Mouse (Mus musculus): ENCODE measurements around the gene Mrps35. TPM values are rescaled to one million over a fixed set of nuclear protein-coding genes. Genes with fewer than 3 reads are reported as not detected.

The Mrps35 gene
- polyA plus RNA-seq, 1 experiment from 2014 or later: 110 TPM

DNA sequence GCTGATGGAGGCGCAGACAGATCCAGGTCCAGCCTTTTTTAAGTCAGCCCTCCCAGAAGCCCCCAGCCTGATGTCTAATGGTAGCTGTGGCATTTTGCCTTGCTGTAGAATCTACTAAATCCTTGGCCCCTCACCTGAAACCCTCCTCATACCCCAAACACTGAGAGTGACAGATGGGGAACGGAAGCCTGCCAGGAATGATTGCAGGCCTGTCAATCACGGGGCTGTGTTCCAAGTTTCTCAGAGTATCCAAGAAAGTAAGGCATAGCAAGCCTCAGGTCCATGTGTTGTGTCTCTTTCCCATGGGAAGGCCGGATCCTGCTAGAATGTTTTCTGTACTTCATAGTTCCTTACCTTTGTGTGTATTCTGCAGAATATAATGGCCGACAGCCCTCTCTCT is 47.6 kb downstream of the Mrps35 start:
- WGBS: 69% methylated on average over 5 of the region's 5 CpGs
- Histone ChIP-seq H3K27ac (ENCODE audit: poor library complexity, severe bottlenecking) (no peak overlapping the region), H3K27me3 (replicated peaks) (peaks cover 10% of the 10 kb centered on the region; the same call in 1 of the 2 replicates), H3K4me3 (peak overlapping the region; percentile 81; the same call in 1 of the 2 replicates), H3K9me3 (replicated peaks) (no peaks in the 10 kb centered on the region), H3K4me1 (replicated peaks) (peaks cover 39% of the 10 kb centered on the region), H3K9ac (no peak overlapping the region), H3K4me2 (peak overlapping the region; percentile 98), H3K36me3 (peaks cover 12% of the 10 kb centered on the region)
- ATAC-seq (ENCODE audit: insufficient number of reproducible peaks, low FRiP score): no peak

- peaks cover 10% of the 10 kb centered on the region; the same call in 1 of the 2 replicates for H3K27me3 ChIP-seq (replicated peaks)
- H3K9me3 ChIP-seq (replicated peaks): no peaks in the 10 kb centered on the region
- peaks cover 36% of the 10 kb centered on the region for H3K4me1 ChIP-seq (replicated peaks)
- H3K4me3 ChIP-seq: peak within 1 kb of the TSS; percentile 81
- under 1% methylated on average over 99 of the region's 99 CpGs for WGBS
- peak within 1 kb of the TSS; percentile 91 for H3K9ac ChIP-seq
- H3K36me3 ChIP-seq: peaks cover 22% of the 10 kb centered on the region
- peak within 1 kb of the TSS; percentile 72 for H3K27ac ChIP-seq (ENCODE audit: poor library complexity, severe bottlenecking)
- peak within 1 kb of the TSS; percentile 98 for H3K4me2 ChIP-seq
- ATAC-seq (ENCODE audit: insufficient number of reproducible peaks, low FRiP score): peak; percentile 87
Measured at GRCm38 (mm10) chr6:147091136-147092120, 48.9 kb downstream of the Mrps35 start, which contains the start of gene Klhl42. TSS of gene Klhl42 (plus strand) at chr6:147091379.

GRCm38 (mm10) chr6:147092136-147092535 is 49.6 kb downstream of the Mrps35 start:
- Histone ChIP-seq H3K9ac (peak overlapping the region; percentile 91), H3K9me3 (replicated peaks) (no peaks in the 10 kb centered on the region), H3K4me3 (peak overlapping the region; percentile 81), H3K27me3 (replicated peaks) (peaks cover 10% of the 10 kb centered on the region; the same call in 1 of the 2 replicates), H3K36me3 (peaks cover 22% of the 10 kb centered on the region), H3K4me1 (replicated peaks) (peaks cover 30% of the 10 kb centered on the region), H3K27ac (ENCODE audit: poor library complexity, severe bottlenecking) (peak overlapping the region; percentile 72; the same call in 1 of the 2 replicates), H3K4me2 (peak overlapping the region; percentile 98)
- 0 out of 2 replicates have a peak, but pooled peaks have one; percentile 18 for ATAC-seq (ENCODE audit: insufficient number of reproducible peaks, low FRiP score)
- 2% methylated on average over 15 of the region's 15 CpGs for WGBS

GRCm38 (mm10) chr6:147094771-147095170 is 52.2 kb downstream of the Mrps35 start:
- H3K4me2 ChIP-seq: no peak overlapping the region
- H3K4me1 ChIP-seq (replicated peaks): peaks cover 49% of the 10 kb centered on the region
- WGBS: 82% methylated on average over 7 of the region's 7 CpGs
- peaks cover 22% of the 10 kb centered on the region for H3K36me3 ChIP-seq
- no peak overlapping the region for H3K27ac ChIP-seq (ENCODE audit: poor library complexity, severe bottlenecking)
- H3K9me3 ChIP-seq (replicated peaks): no peaks in the 10 kb centered on the region
- no peak overlapping the region for H3K4me3 ChIP-seq
- 0 out of 2 replicates have a peak, but pooled peaks cover 7% of the 10 kb centered on the region for H3K27me3 ChIP-seq (replicated peaks)
- ATAC-seq (ENCODE audit: insufficient number of reproducible peaks, low FRiP score): no peak
- no peak overlapping the region for H3K9ac ChIP-seq

DNA sequence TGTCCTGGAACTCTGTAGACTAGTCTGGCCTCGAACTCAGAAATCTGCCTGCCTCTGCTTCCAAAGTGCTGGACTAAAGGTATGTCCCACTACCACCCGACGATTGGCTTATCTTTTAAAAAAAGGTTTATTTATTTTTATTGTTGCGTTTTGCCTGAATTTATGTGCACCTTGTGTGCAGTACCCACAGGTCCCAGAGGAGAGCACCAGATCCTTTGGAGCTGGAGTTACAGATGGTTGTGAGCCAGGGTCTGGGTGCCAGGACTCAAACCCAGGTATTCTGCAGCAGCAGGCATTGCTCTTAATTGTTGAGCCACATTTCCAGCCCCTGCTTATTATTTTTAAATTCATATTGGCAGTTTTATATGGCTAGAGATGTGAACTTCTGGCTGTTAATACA is 53.5 kb downstream of the Mrps35 start:
- ATAC-seq (ENCODE audit: insufficient number of reproducible peaks, low FRiP score): no peak
- 91% methylated on average over 4 of the region's 4 CpGs for WGBS
- Histone ChIP-seq H3K4me2 (no peak overlapping the region), H3K4me1 (replicated peaks) (peaks cover 51% of the 10 kb centered on the region), H3K27me3 (replicated peaks) (no peaks in the 10 kb centered on the region), H3K9ac (no peak overlapping the region), H3K36me3 (peaks cover 22% of the 10 kb centered on the region), H3K9me3 (replicated peaks) (no peaks in the 10 kb centered on the region), H3K27ac (ENCODE audit: poor library complexity, severe bottlenecking) (no peak overlapping the region), H3K4me3 (no peak overlapping the region)

GRCm38 (mm10) chr6:147096934-147097333 is 54.4 kb downstream of the Mrps35 start:
- H3K4me1 ChIP-seq (replicated peaks): peaks cover 54% of the 10 kb centered on the region
- H3K27me3 ChIP-seq (replicated peaks): no peaks in the 10 kb centered on the region
- ATAC-seq (ENCODE audit: insufficient number of reproducible peaks, low FRiP score): no peak
- no peak overlapping the region for H3K27ac ChIP-seq (ENCODE audit: poor library complexity, severe bottlenecking)
- H3K4me3 ChIP-seq: no peak overlapping the region
- WGBS: 76% methylated on average over 3 of the region's 3 CpGs
- H3K9me3 ChIP-seq (replicated peaks): no peaks in the 10 kb centered on the region
- H3K36me3 ChIP-seq: peaks cover 25% of the 10 kb centered on the region
- no peak overlapping the region for H3K4me2 ChIP-seq
- no peak overlapping the region for H3K9ac ChIP-seq

DNA sequence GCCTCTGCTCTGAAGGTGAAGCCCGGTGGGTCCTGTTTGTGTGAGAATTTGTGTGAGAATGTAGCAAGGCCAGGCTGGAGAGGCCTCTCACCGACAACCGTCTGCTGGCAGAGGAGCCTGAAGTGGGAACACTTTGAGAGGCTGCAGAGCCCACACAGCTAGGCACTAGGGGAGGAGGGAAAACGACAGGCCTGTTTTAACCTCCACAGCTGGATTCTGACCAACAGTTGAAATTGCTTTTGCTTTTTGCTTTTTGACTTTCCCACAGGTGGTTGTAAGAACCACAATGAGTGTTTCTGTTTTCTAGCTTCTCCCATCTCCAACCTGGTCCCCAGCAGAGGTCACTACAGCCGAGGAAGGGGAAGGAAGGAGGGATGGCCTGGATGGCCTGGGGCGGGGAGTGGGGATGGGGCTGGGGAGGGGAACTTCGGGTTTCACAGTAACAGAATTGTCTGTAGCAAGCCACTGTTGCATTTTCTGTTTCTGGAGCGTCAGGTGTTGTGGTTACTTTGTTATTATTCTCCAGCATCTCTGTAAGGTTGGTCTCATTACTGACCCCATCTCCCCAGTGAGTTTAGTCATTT is 54.9 kb downstream of the Mrps35 start:
- no peaks in the 10 kb centered on the region for H3K9me3 ChIP-seq (replicated peaks)
- H3K36me3 ChIP-seq: peaks cover 25% of the 10 kb centered on the region
- peaks cover 50% of the 10 kb centered on the region for H3K4me1 ChIP-seq (replicated peaks)
- no peaks in the 10 kb centered on the region for H3K27me3 ChIP-seq (replicated peaks)
- ATAC-seq (ENCODE audit: insufficient number of reproducible peaks, low FRiP score): no peak
- H3K27ac ChIP-seq (ENCODE audit: poor library complexity, severe bottlenecking): no peak overlapping the region
- H3K9ac ChIP-seq: no peak overlapping the region
- WGBS: 45% methylated on average over 8 of the region's 8 CpGs
- H3K4me2 ChIP-seq: no peak overlapping the region
- H3K4me3 ChIP-seq: no peak overlapping the region

- 81% methylated on average over 19 of the region's 19 CpGs for WGBS
- H3K9ac ChIP-seq: no peak overlapping the region
- H3K9me3 ChIP-seq (replicated peaks): no peaks in the 10 kb centered on the region
- H3K27ac ChIP-seq (ENCODE audit: poor library complexity, severe bottlenecking): no peak overlapping the region
- H3K27me3 ChIP-seq (replicated peaks): no peaks in the 10 kb centered on the region
- peaks cover 33% of the 10 kb centered on the region for H3K4me1 ChIP-seq (replicated peaks)
- no peak for ATAC-seq (ENCODE audit: insufficient number of reproducible peaks, low FRiP score)
- no peak overlapping the region for H3K4me2 ChIP-seq
- no peak overlapping the region for H3K4me3 ChIP-seq
- H3K36me3 ChIP-seq: peaks cover 28% of the 10 kb centered on the region
Measured at GRCm38 (mm10) chr6:147099458-147100277, 57.1 kb downstream of the Mrps35 start.

DNA sequence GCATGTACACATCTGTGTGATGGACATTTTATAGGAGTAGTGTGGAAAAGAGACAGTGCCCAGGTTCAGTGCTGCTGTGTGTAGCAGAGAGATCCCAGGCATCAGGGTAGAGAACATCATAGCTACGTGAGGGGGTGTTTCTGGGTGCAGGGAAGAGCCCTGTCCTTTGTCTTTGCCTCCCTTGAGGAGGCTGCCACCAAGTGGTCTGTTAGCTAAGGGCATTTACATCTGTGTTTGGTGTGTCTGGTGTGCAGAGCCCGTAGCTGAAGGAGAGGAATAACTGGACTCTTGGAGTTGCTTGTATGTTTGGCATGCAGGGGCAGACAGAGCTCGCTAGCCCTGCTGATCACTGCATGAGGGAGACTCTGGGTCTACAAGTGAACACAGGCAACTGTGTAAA is 59.7 kb downstream of the Mrps35 start:
- Histone ChIP-seq H3K27me3 (replicated peaks) (no peaks in the 10 kb centered on the region), H3K36me3 (peaks cover 28% of the 10 kb centered on the region), H3K9ac (no peak overlapping the region), H3K4me2 (no peak overlapping the region), H3K4me1 (replicated peaks) (peaks cover 29% of the 10 kb centered on the region), H3K9me3 (replicated peaks) (no peaks in the 10 kb centered on the region), H3K4me3 (no peak overlapping the region), H3K27ac (ENCODE audit: poor library complexity, severe bottlenecking) (no peak overlapping the region)
- no peak for ATAC-seq (ENCODE audit: insufficient number of reproducible peaks, low FRiP score)
- 90% methylated on average over 3 of the region's 3 CpGs for WGBS

- WGBS: 86% methylated on average over 1 of the region's 1 CpGs
- ATAC-seq (ENCODE audit: insufficient number of reproducible peaks, low FRiP score): no peak
Measured at GRCm38 (mm10) chr6:147105529-147105928, 63.0 kb downstream of the Mrps35 start.

More at GRCm38 (mm10) chr6:147105529-147105928, 63.0 kb downstream of the Mrps35 start:
- H3K27ac ChIP-seq (ENCODE audit: poor library complexity, severe bottlenecking): no peak overlapping the region
- peaks cover 19% of the 10 kb centered on the region for H3K4me1 ChIP-seq (replicated peaks)
- peaks cover 46% of the 10 kb centered on the region for H3K36me3 ChIP-seq
- H3K27me3 ChIP-seq (replicated peaks): no peaks in the 10 kb centered on the region
- no peak overlapping the region for H3K4me2 ChIP-seq
- H3K4me3 ChIP-seq: no peak overlapping the region
- H3K9ac ChIP-seq: no peak overlapping the region
- no peaks in the 10 kb centered on the region for H3K9me3 ChIP-seq (replicated peaks)

Data from heart, embryonic 12.5 days (tissue).